Comparison of ENCODE assay signal across 8 mouse cellular contexts in the genomic region with DNA sequence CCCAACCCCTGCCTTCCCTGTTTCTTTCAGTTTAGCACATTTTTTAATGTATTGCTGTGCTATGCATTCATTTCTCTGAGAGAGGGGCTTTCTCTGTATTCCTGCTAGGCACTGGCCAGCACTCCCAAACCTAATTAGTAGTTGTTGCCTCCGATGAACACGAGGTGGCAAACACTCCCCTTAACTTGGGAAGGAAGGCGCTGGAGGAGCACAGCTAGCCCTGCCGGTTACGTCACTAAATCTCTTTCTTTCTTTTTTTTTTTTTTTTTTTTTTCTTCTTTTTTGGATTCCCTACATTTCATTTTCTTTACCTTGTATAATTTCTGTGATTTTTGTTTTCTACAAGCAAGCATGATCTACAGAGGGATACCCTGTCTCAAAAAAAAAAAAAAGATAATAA. TPM values are rescaled to one million over a fixed set of nuclear protein-coding genes. Genes with fewer than 3 reads are reported as not detected.
A peak's percentile ranks its signal among the peaks of the same experiment; 100 is the strongest.
DNase-seq lines count a peak whose midpoint lies in the region; ATAC-seq and TF ChIP-seq lines count a peak whose summit lies in the region.

No protein-coding gene starts in this region.

- no peaks in the 10 kb centered on the region for H3K9me3 ChIP-seq in embryonic facial prominence, embryonic 10.5 days

- WGBS in spleen, adult 2 months, result 6% methylated on average over 5 of the region's 5 CpGs
- 13% methylated on average over 5 of the region's 5 CpGs for WGBS in embryonic facial prominence, embryonic 10.5 days

- no peak overlapping the region for H3K27ac ChIP-seq in spleen, adult 2 months (ENCODE audit: insufficient read depth, low read length)
- H3K27ac ChIP-seq in embryonic facial prominence, embryonic 10.5 days (replicated peaks), result no peak overlapping the region

- no peaks in the 10 kb centered on the region for H3K36me3 ChIP-seq in spleen, adult 2 months (ENCODE audit: control insufficient read depth, insufficient read depth, low read length)
- no peaks in the 10 kb centered on the region for H3K36me3 ChIP-seq in embryonic facial prominence, embryonic 10.5 days (replicated peaks)

- no peak overlapping the region for H3K4me3 ChIP-seq in spleen, adult 2 months (ENCODE audit: extremely low read depth, insufficient read depth, insufficient read length)
- no peak overlapping the region for H3K4me3 ChIP-seq in embryonic facial prominence, embryonic 10.5 days

- H3K27me3 ChIP-seq in spleen, adult 2 months (ENCODE audit: control insufficient read depth, insufficient read depth, low read length), result no peaks in the 10 kb centered on the region; the same call in 1 of the 2 replicates
- no peaks in the 10 kb centered on the region for H3K27me3 ChIP-seq in embryonic facial prominence, embryonic 10.5 days (replicated peaks; ENCODE audit: low read depth, poor library complexity, severe bottlenecking)

- no peaks in the 10 kb centered on the region; the same call in 1 of the 2 replicates for H3K4me1 ChIP-seq in spleen, adult 2 months (ENCODE audit: control insufficient read depth, insufficient read depth, insufficient read length)
- H3K4me1 ChIP-seq in embryonic facial prominence, embryonic 10.5 days, result peaks cover 30% of the 10 kb centered on the region

- DNase-seq in frontal cortex, postnatal 14 days (ENCODE audit: low spot score in 2 of 2), result peak; percentile 15 to 24
- DNase-seq in spleen, adult 2 months (ENCODE audit: low read depth in 1 of 2, low spot score in 2 of 2), result no peak
- no peak for DNase-seq in spleen, adult 18-20 months
- DNase-seq in embryonic facial prominence, embryonic 10.5 days (ENCODE audit: low spot score), result peak; percentile 42
- DNase-seq in layer of hippocampus, adult 9-11 months, result peak; percentile 31
- DNase-seq in mesoderm, embryonic 11.5 days (ENCODE audit: low read depth, low spot score), result peak; percentile 55

- TF ChIP-seq CTCF in spleen, adult 2 months (IDR thresholded peaks at IDR 0.05; ENCODE audit: extremely low read depth, insufficient read depth, insufficient read length, insufficient replicate concordance), result 0 out of 2 replicates have a peak, but pooled peaks have one; percentile 18

- TF ChIP-seq POLR2A in spleen, adult 2 months (IDR thresholded peaks at IDR 0.05; ENCODE audit: low read depth, low read length), result no peak

- no peak for ATAC-seq in frontal cortex, adult (ENCODE audit: low TSS enrichment)
- no peak for ATAC-seq in megakaryocyte, adult 5-6 weeks (ENCODE audit: poor library complexity, severe bottlenecking)

RNA-seq across cellular contexts. Expression of a gene that starts 6.9 kb away (rescaled TPM):
- polyA plus RNA-seq in spleen, adult 2 months (2012; rRNA removed), result 32.6 and 41.0 TPM in 2 replicates
- polyA plus RNA-seq in embryonic facial prominence, embryonic 10.5 days (2016; fragmentation: Nextera tagmentation; extraction: Ambion mirVana), result 24.6 and 27.3 TPM in 2 replicates
- total RNA-seq in megakaryocyte, adult 5-6 weeks (2015), result 12.7 and 19.7 TPM in 2 replicates
- 8.8 and 9.7 TPM in 2 replicates for total RNA-seq in megakaryocyte, adult 5-6 weeks (2017)

RNA-seq across cellular contexts. Expression of a gene that starts 39.5 kb away (rescaled TPM):
- 0.15 and 0.53 TPM in 2 replicates for polyA plus RNA-seq in spleen, adult 2 months (2012; rRNA removed)
- 0.10 and 0.28 TPM in 2 replicates for polyA plus RNA-seq in embryonic facial prominence, embryonic 10.5 days (2016; fragmentation: Nextera tagmentation; extraction: Ambion mirVana)
- total RNA-seq in megakaryocyte, adult 5-6 weeks (2015), result 0.68 TPM in 1 of 2 replicates, not detected in the other
- not detected in 2 replicates for total RNA-seq in megakaryocyte, adult 5-6 weeks (2017)

RNA-seq across cellular contexts. Expression of a gene that starts 58.3 kb away (rescaled TPM):
- 33.8 and 40.4 TPM in 2 replicates for polyA plus RNA-seq in spleen, adult 2 months (2012; rRNA removed)
- 23.6 and 25.3 TPM in 2 replicates for polyA plus RNA-seq in embryonic facial prominence, embryonic 10.5 days (2016; fragmentation: Nextera tagmentation; extraction: Ambion mirVana)
- total RNA-seq in megakaryocyte, adult 5-6 weeks (2015), result 1.1 TPM in 1 of 2 replicates, not detected in the other
- total RNA-seq in megakaryocyte, adult 5-6 weeks (2017), result 0.07 TPM in 1 of 2 replicates, not detected in the other

Comparison
In these comparisons a context has a peak if more than half of its experiments do, and no peak if none do; other contexts are left out.
1. DNase-seq: peak in frontal cortex, postnatal 14 days (2 of 2), embryonic facial prominence, embryonic 10.5 days (single experiment), layer of hippocampus, adult 9-11 months (single experiment) and mesoderm, embryonic 11.5 days (single experiment); none in spleen, adult 2 months (0 of 2) and spleen, adult 18-20 months (0 of 2).